Mouse (Mus musculus): ENCODE data around the gene Tmem97. TPM values are rescaled to one million over a fixed set of nuclear protein-coding genes. Genes with fewer than 3 reads are reported as not detected.
"Not testable (repeated sequence)": the region's sequence is repeated elsewhere in the genome, so short reads cannot be mapped to it uniquely, and the experiment has no call there.

The Tmem97 gene
- 63.3 and 63.9 TPM in 2 replicates for polyA plus RNA-seq (2016; fragmentation: Nextera tagmentation; extraction: Ambion mirVana)

DNA sequence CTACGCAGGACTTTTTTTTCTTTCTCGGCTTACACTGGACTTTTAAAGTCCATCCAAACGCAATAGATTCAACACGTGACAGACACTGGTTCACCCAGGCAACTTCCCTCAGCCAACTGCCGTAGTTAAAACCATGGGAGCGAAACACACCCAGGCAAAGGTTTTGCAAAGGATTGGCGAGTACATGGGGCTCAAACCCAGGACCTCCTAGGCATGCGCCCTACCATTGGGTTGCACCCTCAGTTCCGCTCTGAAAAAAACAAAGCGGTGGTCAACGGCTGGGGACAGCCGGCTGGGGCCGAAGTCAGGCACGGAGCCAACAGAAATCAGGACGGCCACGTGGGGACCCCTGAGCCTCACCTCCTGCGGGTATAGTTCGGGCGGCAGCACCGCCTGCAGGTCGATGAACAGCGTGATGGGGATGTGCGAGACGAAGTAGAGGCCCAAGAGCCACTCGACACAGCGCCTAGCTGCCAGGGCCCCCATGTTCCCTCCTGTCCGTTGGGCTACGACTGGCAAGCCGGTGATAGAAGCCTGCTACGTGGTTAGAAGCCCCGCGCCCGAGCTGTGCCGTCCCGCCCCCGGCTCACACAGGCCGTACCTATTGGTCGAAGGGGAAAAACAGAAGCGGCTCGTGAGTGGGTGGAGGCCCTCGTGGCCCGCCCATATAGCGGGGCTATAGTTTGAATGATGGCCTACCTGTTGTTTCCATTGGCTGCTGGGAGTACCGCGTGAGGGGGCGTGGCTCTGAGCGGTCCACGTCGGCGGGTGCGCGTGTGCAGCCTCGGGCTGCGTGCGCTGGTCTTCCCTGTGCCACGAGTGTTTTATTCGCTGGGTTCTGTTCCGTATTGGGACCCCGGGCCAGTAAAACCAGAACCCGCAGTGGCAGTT lies at the start of gene Tmem97:
TSS of gene Tmem97 (minus strand) at position 610 of the 891 bp plus-strand sequence.
- peak within 1 kb of the TSS; percentile 57 for H3K4me3 ChIP-seq (replicated peaks)
- H3K36me3 ChIP-seq: peaks cover 4% of the 10 kb centered on the region
- WGBS: under 1% methylated on average over 60 of the region's 60 CpGs
- peaks cover 19% of the 10 kb centered on the region for H3K4me1 ChIP-seq (replicated peaks)
- H3K27ac ChIP-seq: peak within 1 kb of the TSS; percentile 89
- H3K9me3 ChIP-seq: peaks cover 7% of the 10 kb centered on the region
- peak within 1 kb of the TSS; percentile 61 for H3K4me2 ChIP-seq
- peak within 1 kb of the TSS; percentile 65 for H3K9ac ChIP-seq (replicated peaks)
- peak; percentile 99 for ATAC-seq (ENCODE audit: insufficient number of reproducible peaks, insufficient read depth, low FRiP score, low TSS enrichment, low read depth)
- H3K27me3 ChIP-seq: no peaks in the 10 kb centered on the region

DNA sequence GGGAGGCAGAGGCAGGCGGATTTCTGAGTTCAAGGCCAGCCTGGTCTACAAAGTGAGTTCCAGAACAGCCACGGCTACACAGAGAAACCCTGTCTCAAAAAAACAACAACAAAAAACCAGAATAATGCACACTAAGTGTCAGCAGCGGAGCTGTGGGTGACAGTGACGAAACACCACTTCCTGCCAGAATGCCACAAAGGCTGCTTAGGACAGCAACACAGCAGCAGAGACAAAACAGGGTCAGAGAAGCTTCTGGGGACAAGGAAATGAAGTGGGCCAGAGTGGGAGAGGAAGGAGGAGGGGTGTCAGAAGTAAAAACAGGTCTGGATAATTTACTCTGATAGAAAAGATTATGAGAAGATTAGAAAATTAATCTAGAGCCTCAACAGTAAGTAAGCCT lies 49.5 kb upstream of the Tmem97 start:
- Histone ChIP-seq H3K27me3 (no peaks in the 10 kb centered on the region), H3K4me2 (no peak overlapping the region), H3K4me3 (replicated peaks) (no peak overlapping the region), H3K4me1 (replicated peaks) (peaks cover 22% of the 10 kb centered on the region), H3K36me3 (peaks cover 3% of the 10 kb centered on the region; the same call in 1 of the 2 replicates), H3K27ac (no peak overlapping the region), H3K9me3 (no peaks in the 10 kb centered on the region), H3K9ac (replicated peaks) (no peak overlapping the region)
- ATAC-seq (ENCODE audit: insufficient number of reproducible peaks, insufficient read depth, low FRiP score, low TSS enrichment, low read depth): no peak
- WGBS: 82% methylated on average over 4 of the region's 4 CpGs

DNA sequence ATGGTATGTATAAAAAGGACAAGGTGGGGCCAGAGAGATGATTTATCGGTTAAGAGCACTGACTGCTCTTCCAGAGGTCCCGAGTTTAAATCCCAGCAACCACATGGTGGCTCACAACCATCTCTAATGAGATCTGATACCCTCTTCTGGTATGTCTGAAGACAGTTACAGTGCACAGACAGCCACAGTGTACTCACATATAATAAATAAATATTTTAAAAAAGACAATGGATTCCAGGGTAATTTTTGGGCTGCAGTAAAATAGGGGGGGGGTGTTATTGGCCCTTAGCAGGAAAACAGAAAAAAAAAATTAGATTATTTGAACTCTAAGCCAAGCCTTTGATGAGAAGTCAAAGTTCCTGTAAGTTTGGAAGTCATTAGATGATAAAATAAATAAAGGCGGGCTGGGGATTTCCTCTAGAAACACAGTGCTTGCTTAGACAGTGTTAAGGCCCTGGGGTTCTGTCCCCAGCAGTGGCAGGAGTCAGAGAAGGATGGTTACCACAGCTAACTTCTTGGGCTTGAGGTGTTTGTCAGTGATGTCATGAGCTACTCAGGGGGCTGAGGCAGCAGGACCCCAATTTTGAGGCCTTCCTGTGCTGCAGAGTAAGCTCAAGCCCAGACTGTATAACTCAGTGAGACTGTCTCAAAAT lies 48.3 kb upstream of the Tmem97 start:
- peaks cover 7% of the 10 kb centered on the region; the same call in 1 of the 2 replicates for H3K36me3 ChIP-seq
- WGBS: 68% methylated on average over 3 of the region's 3 CpGs

DNA sequence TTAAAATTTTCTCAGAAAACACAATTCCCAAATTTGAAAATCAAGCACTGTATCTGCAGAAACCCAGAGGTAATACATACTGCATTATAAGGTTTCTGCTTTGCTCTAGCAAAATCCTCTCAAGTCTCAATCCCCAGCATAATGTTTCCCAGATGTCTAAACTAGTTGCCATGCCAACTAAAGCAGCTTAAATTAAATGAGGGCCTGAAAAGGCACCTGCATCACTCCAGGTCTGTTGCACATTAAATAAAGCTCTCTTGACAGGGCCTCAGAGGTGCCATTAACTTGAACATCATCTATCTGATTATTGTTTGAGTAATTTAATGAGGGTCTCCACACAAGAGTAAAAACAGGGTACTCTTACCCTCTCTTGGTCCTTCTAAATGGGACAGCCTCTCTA lies 46.2 kb upstream of the Tmem97 start:
- Histone ChIP-seq H3K27me3 (no peaks in the 10 kb centered on the region), H3K36me3 (peaks cover 9% of the 10 kb centered on the region; the same call in 1 of the 2 replicates), H3K9me3 (no peaks in the 10 kb centered on the region), H3K4me3 (replicated peaks) (no peak overlapping the region), H3K4me1 (replicated peaks) (peaks cover 30% of the 10 kb centered on the region), H3K9ac (replicated peaks) (no peak overlapping the region), H3K4me2 (no peak overlapping the region), H3K27ac (0 out of 2 replicates have a peak overlapping the region, but pooled peaks have one; percentile 7)
- 0 out of 2 replicates have a peak, but pooled peaks have one; percentile 52 for ATAC-seq (ENCODE audit: insufficient number of reproducible peaks, insufficient read depth, low FRiP score, low TSS enrichment, low read depth)

More for the DNA sequence above, 48.3 kb upstream of the Tmem97 start:
- H3K27ac ChIP-seq: no peak overlapping the region
- H3K9me3 ChIP-seq: no peaks in the 10 kb centered on the region
- H3K4me2 ChIP-seq: no peak overlapping the region
- peaks cover 30% of the 10 kb centered on the region for H3K4me1 ChIP-seq (replicated peaks)
- no peak overlapping the region for H3K4me3 ChIP-seq (replicated peaks)
- H3K9ac ChIP-seq (replicated peaks): no peak overlapping the region
- no peaks in the 10 kb centered on the region for H3K27me3 ChIP-seq
- ATAC-seq (ENCODE audit: insufficient number of reproducible peaks, insufficient read depth, low FRiP score, low TSS enrichment, low read depth): no peak

DNA sequence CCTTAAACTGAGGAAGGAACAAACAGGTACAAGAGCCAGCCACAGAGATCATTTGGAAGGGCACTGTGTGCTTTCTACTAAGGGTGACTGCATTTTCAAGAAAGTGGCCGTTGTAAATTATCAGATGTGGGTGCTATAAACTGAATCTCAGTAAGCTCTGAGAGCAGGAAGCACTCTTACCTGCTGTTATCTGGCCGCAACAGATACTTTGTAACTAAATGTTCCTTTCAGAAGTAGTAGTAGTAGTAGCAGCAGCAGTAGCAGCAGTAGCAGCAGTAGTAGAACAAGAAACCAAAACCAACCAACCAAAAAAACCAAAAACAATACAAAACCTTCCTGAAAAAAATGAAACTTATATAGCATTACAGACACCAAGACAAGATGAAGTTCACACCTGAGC lies 45.2 kb upstream of the Tmem97 start:
- no peaks in the 10 kb centered on the region for H3K9me3 ChIP-seq
- peaks cover 30% of the 10 kb centered on the region for H3K4me1 ChIP-seq (replicated peaks)
- WGBS: 63% methylated on average over 2 of the region's 2 CpGs
- ATAC-seq (ENCODE audit: insufficient number of reproducible peaks, insufficient read depth, low FRiP score, low TSS enrichment, low read depth): no peak
- no peak overlapping the region for H3K4me2 ChIP-seq
- peaks cover 9% of the 10 kb centered on the region; the same call in 1 of the 2 replicates for H3K36me3 ChIP-seq
- no peaks in the 10 kb centered on the region for H3K27me3 ChIP-seq
- no peak overlapping the region for H3K4me3 ChIP-seq (replicated peaks)
- no peak overlapping the region for H3K27ac ChIP-seq
- H3K9ac ChIP-seq (replicated peaks): no peak overlapping the region

DNA sequence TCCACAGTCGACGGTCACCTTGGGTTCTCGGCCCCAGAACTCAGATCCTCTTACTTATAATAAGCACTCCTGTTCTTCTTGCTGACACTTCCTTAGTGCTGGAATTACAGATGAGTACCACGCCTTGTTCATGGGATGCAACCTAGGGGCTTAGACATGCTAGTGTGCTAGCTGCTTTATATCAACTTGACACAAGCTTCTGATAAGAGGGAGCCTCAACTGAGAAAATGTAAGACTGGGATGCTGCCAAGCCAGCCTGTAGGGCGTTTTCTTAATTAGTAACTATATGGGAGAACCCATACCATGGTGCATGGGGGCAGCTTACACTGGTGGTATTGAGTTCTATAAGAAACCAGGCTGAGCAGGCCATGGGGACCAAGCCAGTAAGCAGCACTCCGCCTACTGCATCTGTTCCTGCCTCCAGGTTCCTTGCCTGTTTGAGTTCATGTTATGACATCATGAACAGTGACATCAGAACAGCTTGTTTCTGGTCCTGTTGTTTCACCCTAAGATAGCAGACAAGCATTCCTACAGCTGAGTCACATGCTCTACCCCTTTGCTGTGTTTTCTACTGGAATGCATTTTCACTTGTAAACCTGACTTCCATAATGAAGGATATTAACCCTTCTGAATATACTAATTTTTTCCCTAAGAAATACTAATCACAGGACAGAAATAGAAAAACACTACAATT lies 43.8 kb upstream of the Tmem97 start:
- Histone ChIP-seq H3K9ac (replicated peaks) (no peak overlapping the region), H3K36me3 (peaks cover 6% of the 10 kb centered on the region; the same call in 1 of the 2 replicates), H3K27me3 (no peaks in the 10 kb centered on the region), H3K4me1 (replicated peaks) (peaks cover 30% of the 10 kb centered on the region), H3K4me3 (replicated peaks) (no peak overlapping the region), H3K27ac (no peak overlapping the region), H3K4me2 (no peak overlapping the region), H3K9me3 (no peaks in the 10 kb centered on the region)
- 90% methylated on average over 6 of the region's 6 CpGs for WGBS
- no peak for ATAC-seq (ENCODE audit: insufficient number of reproducible peaks, insufficient read depth, low FRiP score, low TSS enrichment, low read depth)

DNA sequence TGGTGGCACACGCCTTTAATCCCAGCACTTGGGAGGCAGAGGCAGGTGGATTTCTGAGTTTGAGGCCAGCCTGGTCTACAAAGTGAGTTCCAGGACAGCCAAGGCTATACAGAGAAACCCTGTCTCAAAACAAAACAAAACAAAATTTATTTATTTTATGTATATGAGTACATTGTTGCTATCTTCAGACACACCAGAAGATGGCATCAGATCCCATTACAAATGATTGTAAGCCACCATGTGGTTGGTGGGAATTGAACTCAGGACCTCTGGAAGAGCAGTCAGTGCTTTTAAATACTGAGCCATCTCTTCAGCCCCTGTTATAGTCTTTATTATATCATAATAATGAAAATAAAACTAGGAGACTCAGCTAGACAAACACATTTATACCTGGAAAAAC lies 37.1 kb upstream of the Tmem97 start:
- not testable (repeated sequence) for H3K27ac ChIP-seq; H3K27me3 ChIP-seq; ATAC-seq (ENCODE audit: insufficient number of reproducible peaks, insufficient read depth, low FRiP score, low TSS enrichment, low read depth); H3K4me2 ChIP-seq; H3K9ac ChIP-seq (replicated peaks); H3K4me1 ChIP-seq (replicated peaks); H3K9me3 ChIP-seq; H3K4me3 ChIP-seq (replicated peaks)
- H3K36me3 ChIP-seq: peaks cover 35% of the 10 kb centered on the region
- WGBS: 94% methylated on average over 1 of the region's 1 CpGs

DNA sequence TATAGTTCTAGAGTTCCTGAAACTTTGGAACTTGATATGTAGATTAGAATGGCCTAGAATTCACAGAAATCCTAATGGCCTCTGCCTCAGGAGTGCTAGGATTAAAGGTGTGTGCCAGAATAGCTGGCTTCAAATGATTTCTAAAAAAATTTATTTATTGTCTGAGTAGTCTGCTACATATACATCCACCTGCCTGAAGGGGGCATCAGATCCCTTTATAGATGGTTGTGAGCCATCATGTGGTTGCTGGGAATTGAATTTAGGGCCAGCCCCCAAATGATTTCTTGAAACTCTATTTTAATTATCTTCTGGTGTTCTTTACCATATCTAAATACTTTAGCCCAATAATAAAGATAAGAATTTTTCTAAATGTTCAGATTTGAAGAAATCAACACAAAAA lies 35.5 kb upstream of the Tmem97 start:
- H3K9ac ChIP-seq (replicated peaks): no peak overlapping the region
- peaks cover 48% of the 10 kb centered on the region for H3K36me3 ChIP-seq
- no peak overlapping the region for H3K4me2 ChIP-seq
- no peak overlapping the region for H3K27ac ChIP-seq
- H3K4me1 ChIP-seq (replicated peaks): no peaks in the 10 kb centered on the region
- ATAC-seq (ENCODE audit: insufficient number of reproducible peaks, insufficient read depth, low FRiP score, low TSS enrichment, low read depth): no peak
- no peak overlapping the region for H3K4me3 ChIP-seq (replicated peaks)
- no peaks in the 10 kb centered on the region for H3K9me3 ChIP-seq
- H3K27me3 ChIP-seq: no peaks in the 10 kb centered on the region

DNA sequence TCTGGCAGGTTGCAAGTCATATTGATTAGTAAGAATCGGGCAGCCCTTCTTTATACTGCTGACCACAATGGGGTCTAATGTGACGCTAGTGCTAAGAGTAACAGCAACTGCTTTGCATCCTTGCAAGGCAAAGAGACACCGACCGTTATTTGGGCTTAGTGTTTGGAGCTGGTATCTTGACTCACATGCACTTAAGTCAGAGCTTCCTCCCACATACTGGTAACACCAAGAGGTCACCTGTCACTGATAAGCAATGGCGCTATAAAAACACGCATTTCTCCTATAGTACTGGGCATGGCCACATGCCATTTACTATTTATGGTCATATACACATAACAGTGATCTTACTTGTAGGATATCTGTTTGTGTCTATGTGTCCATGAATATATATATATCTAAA lies 32.3 kb upstream of the Tmem97 start:
- Histone ChIP-seq H3K4me1 (replicated peaks) (no peaks in the 10 kb centered on the region), H3K27me3 (no peaks in the 10 kb centered on the region), H3K4me2 (no peak overlapping the region), H3K27ac (no peak overlapping the region), H3K36me3 (peaks cover 67% of the 10 kb centered on the region), H3K9me3 (no peaks in the 10 kb centered on the region), H3K4me3 (replicated peaks) (no peak overlapping the region), H3K9ac (replicated peaks) (no peak overlapping the region)
- 89% methylated on average over 6 of the region's 6 CpGs for WGBS
- no peak for ATAC-seq (ENCODE audit: insufficient number of reproducible peaks, insufficient read depth, low FRiP score, low TSS enrichment, low read depth)

DNA sequence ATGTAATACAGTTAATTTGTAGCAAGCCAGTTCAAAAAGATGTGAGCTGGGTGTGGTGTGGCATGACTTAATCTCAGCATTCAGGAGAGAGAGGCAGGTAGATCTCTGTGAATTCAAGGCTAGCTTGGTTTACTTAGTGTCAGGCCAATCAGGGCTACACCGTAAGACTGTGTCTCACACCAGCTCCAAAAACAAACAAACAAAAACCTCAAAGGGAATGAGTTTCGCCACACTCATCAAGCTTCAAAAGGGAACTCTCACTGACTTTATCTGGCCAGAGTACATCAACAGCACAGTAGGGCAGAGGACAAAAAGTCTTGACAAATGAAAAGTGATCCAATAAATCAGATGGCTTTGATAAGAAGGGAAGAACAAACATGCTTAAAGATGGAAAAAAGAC lies 24.4 kb upstream of the Tmem97 start:
- no peak overlapping the region for H3K4me3 ChIP-seq (replicated peaks)

DNA sequence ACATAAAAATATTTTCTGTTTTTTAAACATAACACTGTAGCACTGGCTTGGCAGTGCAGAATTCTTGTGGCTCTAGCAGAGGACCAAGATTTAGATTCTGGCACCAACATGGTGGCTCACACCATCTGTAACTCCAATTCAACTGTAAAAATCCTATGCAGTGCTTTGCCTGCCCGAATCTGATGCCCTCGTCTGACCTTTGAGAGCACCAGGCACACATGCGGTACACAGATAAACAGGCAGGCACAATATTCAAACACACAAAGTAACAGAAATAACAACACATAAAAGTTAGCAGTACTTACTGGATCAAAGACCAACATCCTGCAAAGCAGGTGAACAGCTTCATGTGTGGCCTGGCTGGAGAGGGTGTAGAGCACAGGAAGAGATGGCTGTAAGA lies 24.0 kb upstream of the Tmem97 start:
- Histone ChIP-seq H3K4me2 (no peak overlapping the region), H3K4me3 (replicated peaks) (no peak overlapping the region), H3K36me3 (peaks cover 71% of the 10 kb centered on the region), H3K4me1 (replicated peaks) (no peaks in the 10 kb centered on the region), H3K9me3 (no peaks in the 10 kb centered on the region), H3K9ac (replicated peaks) (no peak overlapping the region), H3K27me3 (no peaks in the 10 kb centered on the region), H3K27ac (no peak overlapping the region)
- ATAC-seq (ENCODE audit: insufficient number of reproducible peaks, insufficient read depth, low FRiP score, low TSS enrichment, low read depth): no peak
- WGBS: 76% methylated on average over 3 of the region's 3 CpGs

More for the DNA sequence above, 24.4 kb upstream of the Tmem97 start:
- no peaks in the 10 kb centered on the region for H3K9me3 ChIP-seq
- no peak for ATAC-seq (ENCODE audit: insufficient number of reproducible peaks, insufficient read depth, low FRiP score, low TSS enrichment, low read depth)
- WGBS: 36% methylated on average over 2 of the region's 2 CpGs
- H3K9ac ChIP-seq (replicated peaks): no peak overlapping the region
- no peaks in the 10 kb centered on the region for H3K4me1 ChIP-seq (replicated peaks)
- no peaks in the 10 kb centered on the region for H3K27me3 ChIP-seq
- H3K4me2 ChIP-seq: no peak overlapping the region
- H3K27ac ChIP-seq: no peak overlapping the region
- H3K36me3 ChIP-seq: peaks cover 71% of the 10 kb centered on the region
